Mouse (Mus musculus) limb, embryonic 11.5 days (tissue): Measurements from ENCODE around the gene Frmd4b. TPM values are rescaled to one million over a fixed set of nuclear protein-coding genes. Genes with fewer than 3 reads are reported as not detected.

Source experiments
- ATAC-seq: fragments of 200-750 bp; cut with Nextera tagmentation; 2 replicates; pipeline ENCODE4 v1.8.0; 2017; ENCODE audit warnings: low read depth; ENCODE audit not compliant: insufficient number of reproducible peaks, low FRiP score, low TSS enrichment
- DNase-seq: peaks from one replicate; pipeline ENCODE4 v3.0.0-alpha.2; 2015; ENCODE audit warnings: low spot score
- H3K27ac ChIP-seq: fragments of 300-500 bp; sonication (generic); replicated peaks from 2 replicates; pipeline ENCODE4 v1.5.1; 2014; ENCODE audit warnings: low read depth, mild to moderate bottlenecking, low read length
- H3K27me3 ChIP-seq: fragments of 300-500 bp; sonication (generic); 2 replicates; pipeline ENCODE4 v1.6.1; 2014; ENCODE audit warnings: mild to moderate bottlenecking, low read length, mixed read lengths; ENCODE audit not compliant: control insufficient read depth, insufficient read depth
- H3K36me3 ChIP-seq: fragments of 300-500 bp; sonication (generic); 2 replicates; pipeline ENCODE4 v1.6.1; 2014; ENCODE audit warnings: mild to moderate bottlenecking, low read length, moderate library complexity, mixed read lengths; ENCODE audit not compliant: control insufficient read depth, insufficient read depth
- H3K4me1 ChIP-seq: fragments of 300-500 bp; sonication (generic); 2 replicates; pipeline ENCODE4 v1.6.1; 2014; ENCODE audit warnings: low read length, mixed read lengths; ENCODE audit not compliant: control insufficient read depth, insufficient read depth
- H3K4me2 ChIP-seq: fragments of 300-500 bp; sonication (generic); 2 replicates; pipeline ENCODE4 v1.6.1; 2014; ENCODE audit warnings: low read depth, mild to moderate bottlenecking, moderate library complexity; ENCODE audit not compliant: severe bottlenecking
- H3K4me3 ChIP-seq: fragments of 300-500 bp; sonication (generic); 2 replicates; pipeline ENCODE4 v1.5.1; 2014; ENCODE audit warnings: low read depth, low read length
- H3K9ac ChIP-seq: fragments of 300-500 bp; sonication (generic); 2 replicates; pipeline ENCODE4 v1.6.1; 2014; ENCODE audit warnings: mild to moderate bottlenecking, low read length
- H3K9me3 ChIP-seq: fragments of 300-500 bp; sonication (generic); 2 replicates; pipeline ENCODE4 v1.6.1; 2016; ENCODE audit warnings: low read length; ENCODE audit not compliant: control insufficient read depth
- WGBS: fragments of 180-500 bp; shearing (Covaris S2); extraction: QIAGEN DNeasy Blood & Tissue Kit; methylation state at CpG from one replicate; pipeline ENCODE4 v1.1.7; 2014; 5-methylcytosine and 5-hydroxymethylcytosine counted together
- polyA plus RNA-seq: library from polyadenylated mRNA; unstranded; fragments of >200 nt; fragmentation: Nextera tagmentation; extraction: Ambion mirVana; gene quantifications from 2 replicates; pipeline ENCODE4 v1.2.1, GENCODE M21; 2014

The Frmd4b gene
- polyA plus RNA-seq, 1 experiment from 2014 or later = 12.3 TPM

GRCm38 (mm10) chr6:97457210-97457609, 160.1 kb downstream of the Frmd4b start:
- peak; percentile 29 for DNase-seq
- H3K27ac ChIP-seq = no peak overlapping the region

GRCm38 (mm10) chr6:97452223-97452622, 165.1 kb downstream of the Frmd4b start:
- Histone ChIP-seq H3K4me1 (peaks cover 2% of the 10 kb centered on the region; the same call in 1 of the 2 replicates), H3K4me2 (no peak overlapping the region), H3K4me3 (no peak overlapping the region), H3K9ac (no peak overlapping the region), H3K27me3 (no peaks in the 10 kb centered on the region), H3K27ac (no peak overlapping the region), H3K9me3 (no peaks in the 10 kb centered on the region), H3K36me3 (no peaks in the 10 kb centered on the region)
- 91% methylated on average over 5 of the region's 5 CpGs for WGBS
- DNase-seq (no peak), ATAC-seq (no peak)

More at GRCm38 (mm10) chr6:97457210-97457609, 160.1 kb downstream of the Frmd4b start:
- no peak for ATAC-seq
- Histone ChIP-seq H3K9ac (no peak overlapping the region), H3K27me3 (no peaks in the 10 kb centered on the region), H3K4me3 (no peak overlapping the region), H3K36me3 (no peaks in the 10 kb centered on the region), H3K4me2 (no peak overlapping the region), H3K9me3 (no peaks in the 10 kb centered on the region), H3K4me1 (peaks cover 4% of the 10 kb centered on the region; the same call in 1 of the 2 replicates)
- 32% methylated on average over 2 of the region's 2 CpGs for WGBS

GRCm38 (mm10) chr6:97449806-97450205, 167.5 kb downstream of the Frmd4b start:
- H3K4me3 ChIP-seq = no peak overlapping the region
- no peak for DNase-seq
- no peaks in the 10 kb centered on the region for H3K27me3 ChIP-seq
- H3K4me2 ChIP-seq = no peak overlapping the region
- no peak overlapping the region for H3K9ac ChIP-seq
- no peak for ATAC-seq
- H3K9me3 ChIP-seq = no peaks in the 10 kb centered on the region
- WGBS = 94% methylated on average over 2 of the region's 2 CpGs
- no peak overlapping the region for H3K27ac ChIP-seq
- no peaks in the 10 kb centered on the region for H3K4me1 ChIP-seq
- H3K36me3 ChIP-seq = no peaks in the 10 kb centered on the region

- DNase-seq (no peak), ATAC-seq (no peak)
- Histone ChIP-seq H3K27me3 (no peaks in the 10 kb centered on the region), H3K4me2 (no peak overlapping the region), H3K4me1 (no peaks in the 10 kb centered on the region), H3K27ac (no peak overlapping the region), H3K9me3 (no peaks in the 10 kb centered on the region), H3K36me3 (no peaks in the 10 kb centered on the region), H3K4me3 (no peak overlapping the region), H3K9ac (no peak overlapping the region)
- 78% methylated on average over 4 of the region's 4 CpGs for WGBS
These were observed 170.3 kb downstream of the Frmd4b start for GRCm38 (mm10) chr6:97447020-97447419.

GRCm38 (mm10) chr6:97444145-97444544, 173.2 kb downstream of the Frmd4b start:
- Histone ChIP-seq H3K27ac (no peak overlapping the region), H3K27me3 (no peaks in the 10 kb centered on the region), H3K9ac (no peak overlapping the region), H3K9me3 (no peaks in the 10 kb centered on the region), H3K4me1 (0 out of 2 replicates have a peak, but pooled peaks cover 4% of the 10 kb centered on the region), H3K4me3 (no peak overlapping the region), H3K4me2 (no peak overlapping the region), H3K36me3 (no peaks in the 10 kb centered on the region)
- 83% methylated on average over 5 of the region's 5 CpGs for WGBS
- DNase-seq (no peak), ATAC-seq (no peak)

GRCm38 (mm10) chr6:97443522-97443921, 173.8 kb downstream of the Frmd4b start:
- no peaks in the 10 kb centered on the region for H3K9me3 ChIP-seq
- H3K27me3 ChIP-seq = no peaks in the 10 kb centered on the region
- no peak overlapping the region for H3K27ac ChIP-seq
- DNase-seq = no peak
- H3K4me1 ChIP-seq = 0 out of 2 replicates have a peak, but pooled peaks cover 6% of the 10 kb centered on the region
- H3K4me2 ChIP-seq = no peak overlapping the region
- no peak for ATAC-seq
- no peak overlapping the region for H3K9ac ChIP-seq
- H3K36me3 ChIP-seq = no peaks in the 10 kb centered on the region
- 60% methylated on average over 4 of the region's 4 CpGs for WGBS
- H3K4me3 ChIP-seq = no peak overlapping the region

GRCm38 (mm10) chr6:97441357-97441756, 176.0 kb downstream of the Frmd4b start:
- H3K27ac ChIP-seq = no peak overlapping the region
- H3K27me3 ChIP-seq = no peaks in the 10 kb centered on the region
- H3K4me1 ChIP-seq = 0 out of 2 replicates have a peak, but pooled peaks cover 6% of the 10 kb centered on the region
- ATAC-seq = no peak
- no peak for DNase-seq
- no peak overlapping the region for H3K4me2 ChIP-seq
- no peaks in the 10 kb centered on the region for H3K9me3 ChIP-seq
- WGBS = 75% methylated on average over 7 of the region's 7 CpGs
- H3K36me3 ChIP-seq = no peaks in the 10 kb centered on the region
- no peak overlapping the region for H3K9ac ChIP-seq
- no peak overlapping the region for H3K4me3 ChIP-seq

- DNase-seq (no peak), ATAC-seq (no peak)
- H3K4me2 ChIP-seq = no peak overlapping the region
- 74% methylated on average over 16 of the region's 16 CpGs for WGBS
- no peaks in the 10 kb centered on the region for H3K27me3 ChIP-seq
- no peak overlapping the region for H3K4me3 ChIP-seq
- H3K36me3 ChIP-seq = no peaks in the 10 kb centered on the region
- no peak overlapping the region for H3K9ac ChIP-seq
- H3K9me3 ChIP-seq = no peaks in the 10 kb centered on the region
- no peak overlapping the region for H3K27ac ChIP-seq
- 0 out of 2 replicates have a peak, but pooled peaks cover 6% of the 10 kb centered on the region for H3K4me1 ChIP-seq
These were observed 178.3 kb downstream of the Frmd4b start for GRCm38 (mm10) chr6:97438918-97439645.
